11 mouse cellular contexts compared by ENCODE assay signal in the genomic region with DNA sequence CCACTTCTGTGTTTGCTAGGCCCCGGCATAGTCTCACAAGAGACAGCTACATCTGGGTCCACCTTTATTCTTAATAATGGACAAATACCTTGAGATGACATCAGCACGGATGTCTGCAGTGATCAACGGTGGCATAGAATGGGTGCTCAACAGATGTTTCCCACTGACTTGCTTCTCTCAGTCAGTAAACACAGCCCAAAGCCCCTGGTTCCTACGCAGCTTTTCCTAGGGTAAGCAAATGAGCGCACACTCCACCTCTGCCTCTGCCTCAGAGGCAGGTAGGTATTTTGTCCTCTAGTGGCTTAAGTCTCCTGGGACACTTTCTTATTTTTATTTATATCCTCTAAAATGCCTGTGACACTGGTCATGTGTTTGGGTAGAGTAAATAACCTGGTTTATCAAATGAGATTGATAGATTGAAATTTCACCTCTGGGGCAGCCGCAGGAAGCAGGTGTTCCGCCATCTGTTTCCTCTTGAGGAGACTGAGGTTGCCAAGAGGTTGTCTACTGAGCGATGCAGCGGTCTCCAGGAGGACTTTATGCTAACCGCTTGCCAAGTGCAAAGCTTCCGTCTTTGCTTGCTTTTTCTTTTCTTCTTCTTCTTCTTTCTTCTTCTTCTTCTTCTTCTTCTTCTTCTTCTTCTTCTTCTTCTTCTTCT.
DNase-seq lines count a peak whose midpoint lies in the region; ATAC-seq and TF ChIP-seq lines count a peak whose summit lies in the region.
"Had no signal": no experiment of that assay in that cellular context is flagged by ENCODE, and none has a peak within 500 bp of the region (broad histone marks: within the 10 kb centered on the region; RNA-seq: fewer than 3 reads in every experiment).

No protein-coding gene starts in this region.

- no peak for TF ChIP-seq CTCF in kidney, adult 2 months (conservative IDR thresholded peaks at IDR 0.05; ENCODE audit: insufficient read depth, insufficient read length, low read depth, low read length)

- WGBS in kidney, adult 2 months: 71% methylated on average over 11 of the region's 11 CpGs
- WGBS in midbrain, embryonic 13.5 days: 96% methylated on average over 11 of the region's 11 CpGs

- H3K36me3 ChIP-seq in kidney, adult 2 months (ENCODE audit: control insufficient read depth, insufficient read depth, low read length): no peaks in the 10 kb centered on the region
- H3K36me3 ChIP-seq in midbrain, embryonic 13.5 days: no peaks in the 10 kb centered on the region
- H3K36me3 ChIP-seq: hindbrain, embryonic 13.5 days; limb, embryonic 13.5 days had no signal

- TF ChIP-seq POLR2A in kidney, adult 2 months (IDR thresholded peaks at IDR 0.05; ENCODE audit: low read depth, low read length): no peak

- ATAC-seq in CD4-positive, CD25-positive, alpha-beta regulatory T cell, adult 4 months: peak; percentile 43
- ATAC-seq in midbrain, embryonic 13.5 days: no peak

- H3K9ac ChIP-seq in midbrain, embryonic 13.5 days (replicated peaks): no peak overlapping the region
- H3K9ac ChIP-seq: hindbrain, embryonic 13.5 days; limb, embryonic 13.5 days had no signal

- no peak overlapping the region for H3K27ac ChIP-seq in kidney, adult 2 months (ENCODE audit: insufficient read depth, low read depth, low read length)
- no peak overlapping the region for H3K27ac ChIP-seq in midbrain, embryonic 13.5 days
- H3K27ac ChIP-seq: hindbrain, embryonic 13.5 days; limb, embryonic 13.5 days had no signal

- no peaks in the 10 kb centered on the region for H3K9me3 ChIP-seq in midbrain, embryonic 13.5 days
- H3K9me3 ChIP-seq: hindbrain, embryonic 13.5 days; limb, embryonic 13.5 days had no signal

- H3K4me1 ChIP-seq in kidney, adult 2 months (ENCODE audit: control insufficient read depth, insufficient read depth, low read length): no peaks in the 10 kb centered on the region
- no peaks in the 10 kb centered on the region for H3K4me1 ChIP-seq in midbrain, embryonic 13.5 days (replicated peaks)
- H3K4me1 ChIP-seq: hindbrain, embryonic 13.5 days; limb, embryonic 13.5 days had no signal

- peak; percentile 43 for DNase-seq in kidney, adult 2 months
- no peak for DNase-seq in kidney, adult 8-10 months
- peak; percentile 13 to 34 for DNase-seq in kidney, postnatal 36 days
- peak; percentile 70 for DNase-seq in thymus, postnatal 10 days (ENCODE audit: low spot score in 2 of 2)
- DNase-seq in adipocyte (ENCODE audit: low spot score): no peak
- DNase-seq: layer of hippocampus, adult 9-11 months; lung, postnatal 36 days had no signal

- H3K4me3 ChIP-seq in kidney, adult 2 months (ENCODE audit: insufficient read depth, low read depth, low read length): no peak overlapping the region
- H3K4me3 ChIP-seq in midbrain, embryonic 13.5 days (replicated peaks): no peak overlapping the region
- H3K4me3 ChIP-seq: hindbrain, embryonic 13.5 days; limb, embryonic 13.5 days had no signal

- H3K4me2 ChIP-seq in midbrain, embryonic 13.5 days (replicated peaks): no peak overlapping the region
- H3K4me2 ChIP-seq: hindbrain, embryonic 13.5 days; limb, embryonic 13.5 days had no signal

- H3K27me3 ChIP-seq in kidney, adult 2 months (replicated peaks; ENCODE audit: control insufficient read depth, insufficient read depth, low read length): no peaks in the 10 kb centered on the region
- no peaks in the 10 kb centered on the region for H3K27me3 ChIP-seq in midbrain, embryonic 13.5 days
- H3K27me3 ChIP-seq: hindbrain, embryonic 13.5 days; limb, embryonic 13.5 days had no signal

Comparison
In these comparisons a context has a peak if more than half of its experiments do, and no peak if none do; other contexts are left out.
1. DNase-seq: peak in kidney, adult 2 months (single experiment), kidney, postnatal 36 days (2 of 2) and thymus, postnatal 10 days (2 of 2); none in kidney, adult 8-10 months (0 of 2) and adipocyte (single experiment).